Mouse (Mus musculus): ENCODE measurements around the gene Gm20388. TPM values are rescaled to one million over a fixed set of nuclear protein-coding genes. Genes with fewer than 3 reads are reported as not detected.

Gm20388 gene
- polyA plus RNA-seq, 1 experiment from 2014 or later, result 5.3 TPM

GRCm38 (mm10) chr8:121172567-121172966, 1261.9 kb downstream of the Gm20388 start:
- Histone ChIP-seq H3K4me2 (no peak overlapping the region), H3K9me3 (ENCODE audit: control insufficient read depth, low read length) (no peaks in the 10 kb centered on the region), H3K27ac (ENCODE audit: low read depth, low read length) (no peak overlapping the region), H3K4me1 (replicated peaks; ENCODE audit: control insufficient read depth, insufficient read depth, low read length) (peaks cover 24% of the 10 kb centered on the region), H3K27me3 (replicated peaks; ENCODE audit: control insufficient read depth, insufficient read depth, low read length) (0 out of 2 replicates have a peak, but pooled peaks cover 3% of the 10 kb centered on the region), H3K36me3 (ENCODE audit: control insufficient read depth, insufficient read depth, low read length) (no peaks in the 10 kb centered on the region), H3K4me3 (ENCODE audit: low read depth, low read length) (no peak overlapping the region), H3K9ac (ENCODE audit: low read depth, low read length) (no peak overlapping the region)
- DNase-seq (ENCODE audit: low spot score) (no peak), ATAC-seq (replicated peaks; ENCODE audit: low FRiP score) (no peak)
- 76% methylated on average over 8 of the region's 8 CpGs for whole genome bisulfite sequencing

GRCm38 (mm10) chr8:121174178-121174577, 1263.5 kb downstream of the Gm20388 start:
- Histone ChIP-seq H3K27me3 (replicated peaks; ENCODE audit: control insufficient read depth, insufficient read depth, low read length) (0 out of 2 replicates have a peak, but pooled peaks cover 3% of the 10 kb centered on the region), H3K36me3 (ENCODE audit: control insufficient read depth, insufficient read depth, low read length) (no peaks in the 10 kb centered on the region), H3K9ac (ENCODE audit: low read depth, low read length) (no peak overlapping the region), H3K4me2 (no peak overlapping the region), H3K4me3 (ENCODE audit: low read depth, low read length) (no peak overlapping the region), H3K4me1 (replicated peaks; ENCODE audit: control insufficient read depth, insufficient read depth, low read length) (peaks cover 24% of the 10 kb centered on the region), H3K27ac (ENCODE audit: low read depth, low read length) (no peak overlapping the region), H3K9me3 (ENCODE audit: control insufficient read depth, low read length) (no peaks in the 10 kb centered on the region)
- ATAC-seq (replicated peaks; ENCODE audit: low FRiP score) (no peak), DNase-seq (ENCODE audit: low spot score) (no peak)
- WGBS, result 59% methylated on average over 10 of the region's 10 CpGs

- Histone ChIP-seq H3K4me1 (replicated peaks; ENCODE audit: control insufficient read depth, insufficient read depth, low read length) (peaks cover 20% of the 10 kb centered on the region), H3K4me2 (no peak overlapping the region), H3K9me3 (ENCODE audit: control insufficient read depth, low read length) (no peaks in the 10 kb centered on the region), H3K4me3 (ENCODE audit: low read depth, low read length) (no peak overlapping the region), H3K27ac (ENCODE audit: low read depth, low read length) (no peak overlapping the region), H3K36me3 (ENCODE audit: control insufficient read depth, insufficient read depth, low read length) (no peaks in the 10 kb centered on the region), H3K9ac (ENCODE audit: low read depth, low read length) (no peak overlapping the region), H3K27me3 (replicated peaks; ENCODE audit: control insufficient read depth, insufficient read depth, low read length) (0 out of 2 replicates have a peak, but pooled peaks cover 1% of the 10 kb centered on the region)
- no peak for DNase-seq (ENCODE audit: low spot score)
- 58% methylated on average over 30 of the region's 30 CpGs for WGBS
- no peak for ATAC-seq (replicated peaks; ENCODE audit: low FRiP score)
Observed at GRCm38 (mm10) chr8:121174721-121175539, 1264.3 kb downstream of the Gm20388 start.

GRCm38 (mm10) chr8:121175540-121176090, 1265.0 kb downstream of the Gm20388 start:
- no peak overlapping the region for H3K4me3 ChIP-seq (ENCODE audit: low read depth, low read length)
- H3K9me3 ChIP-seq (ENCODE audit: control insufficient read depth, low read length), result no peaks in the 10 kb centered on the region
- H3K36me3 ChIP-seq (ENCODE audit: control insufficient read depth, insufficient read depth, low read length), result no peaks in the 10 kb centered on the region
- H3K9ac ChIP-seq (ENCODE audit: low read depth, low read length), result no peak overlapping the region
- H3K4me2 ChIP-seq, result no peak overlapping the region
- H3K4me1 ChIP-seq (replicated peaks; ENCODE audit: control insufficient read depth, insufficient read depth, low read length), result peaks cover 14% of the 10 kb centered on the region
- no peaks in the 10 kb centered on the region for H3K27me3 ChIP-seq (replicated peaks; ENCODE audit: control insufficient read depth, insufficient read depth, low read length)
- H3K27ac ChIP-seq (ENCODE audit: low read depth, low read length), result no peak overlapping the region
- no peak for DNase-seq (ENCODE audit: low spot score)
- 75% methylated on average over 8 of the region's 8 CpGs for WGBS
- peak; percentile 7; the same call in 1 of the 2 replicates for ATAC-seq (replicated peaks; ENCODE audit: low FRiP score)

GRCm38 (mm10) chr8:121176291-121176690, 1265.7 kb downstream of the Gm20388 start:
- H3K9me3 ChIP-seq (ENCODE audit: control insufficient read depth, low read length), result no peaks in the 10 kb centered on the region
- no peaks in the 10 kb centered on the region for H3K27me3 ChIP-seq (replicated peaks; ENCODE audit: control insufficient read depth, insufficient read depth, low read length)
- H3K9ac ChIP-seq (ENCODE audit: low read depth, low read length), result no peak overlapping the region
- ATAC-seq (replicated peaks; ENCODE audit: low FRiP score), result peak; percentile 64
- 7% methylated on average over 3 of the region's 3 CpGs for WGBS
- H3K4me3 ChIP-seq (ENCODE audit: low read depth, low read length), result no peak overlapping the region
- H3K27ac ChIP-seq (ENCODE audit: low read depth, low read length), result no peak overlapping the region
- H3K4me1 ChIP-seq (replicated peaks; ENCODE audit: control insufficient read depth, insufficient read depth, low read length), result peaks cover 10% of the 10 kb centered on the region
- DNase-seq (ENCODE audit: low spot score), result no peak
- no peak overlapping the region for H3K4me2 ChIP-seq
- no peaks in the 10 kb centered on the region for H3K36me3 ChIP-seq (ENCODE audit: control insufficient read depth, insufficient read depth, low read length)

- no peaks in the 10 kb centered on the region for H3K36me3 ChIP-seq (ENCODE audit: control insufficient read depth, insufficient read depth, low read length)
- WGBS, result 77% methylated on average over 21 of the region's 21 CpGs
- ATAC-seq (replicated peaks; ENCODE audit: low FRiP score), result no peak
- H3K9ac ChIP-seq (ENCODE audit: low read depth, low read length), result no peak overlapping the region
- peaks cover 7% of the 10 kb centered on the region; the same call in 1 of the 2 replicates for H3K4me1 ChIP-seq (replicated peaks; ENCODE audit: control insufficient read depth, insufficient read depth, low read length)
- no peak overlapping the region for H3K4me2 ChIP-seq
- no peaks in the 10 kb centered on the region for H3K27me3 ChIP-seq (replicated peaks; ENCODE audit: control insufficient read depth, insufficient read depth, low read length)
- DNase-seq (ENCODE audit: low spot score), result no peak
- no peak overlapping the region for H3K4me3 ChIP-seq (ENCODE audit: low read depth, low read length)
- no peak overlapping the region for H3K27ac ChIP-seq (ENCODE audit: low read depth, low read length)
- no peaks in the 10 kb centered on the region for H3K9me3 ChIP-seq (ENCODE audit: control insufficient read depth, low read length)
Observed at GRCm38 (mm10) chr8:121180474-121181284, 1270.0 kb downstream of the Gm20388 start.

GRCm38 (mm10) chr8:121181285-121181884, 1270.7 kb downstream of the Gm20388 start:
- Histone ChIP-seq H3K36me3 (ENCODE audit: control insufficient read depth, insufficient read depth, low read length) (no peaks in the 10 kb centered on the region), H3K4me3 (ENCODE audit: low read depth, low read length) (no peak overlapping the region), H3K27ac (ENCODE audit: low read depth, low read length) (no peak overlapping the region), H3K9me3 (ENCODE audit: control insufficient read depth, low read length) (no peaks in the 10 kb centered on the region), H3K4me1 (replicated peaks; ENCODE audit: control insufficient read depth, insufficient read depth, low read length) (peaks cover 6% of the 10 kb centered on the region; the same call in 1 of the 2 replicates), H3K9ac (ENCODE audit: low read depth, low read length) (no peak overlapping the region), H3K4me2 (no peak overlapping the region), H3K27me3 (replicated peaks; ENCODE audit: control insufficient read depth, insufficient read depth, low read length) (no peaks in the 10 kb centered on the region)
- DNase-seq (ENCODE audit: low spot score) (no peak), ATAC-seq (replicated peaks; ENCODE audit: low FRiP score) (no peak)
- WGBS, result 60% methylated on average over 10 of the region's 10 CpGs
